Mouse (Mus musculus) brain, embryonic 14.5 days (tissue): ENCODE results near the gene Lrrc55.

ENCODE experiments used
- CTCF ChIP-seq: fragments of 200-500 bp; IDR thresholded peaks from 2 replicates; pipeline ENCODE4 v1.5.1; 2012; ENCODE audit warnings: inconsistent platforms, mild to moderate bottlenecking, moderate library complexity, borderline replicate concordance; ENCODE audit not compliant: insufficient read depth, insufficient read length; ENCODE audit errors: extremely low read depth
- POLR2A ChIP-seq: fragments of 200-500 bp; IDR thresholded peaks from 2 replicates; pipeline ENCODE4 v1.6.1; 2012; ENCODE audit warnings: mild to moderate bottlenecking, inconsistent platforms, borderline replicate concordance; ENCODE audit not compliant: poor library complexity, insufficient read depth, insufficient read length, severe bottlenecking; ENCODE audit errors: extremely low read depth

DNA sequence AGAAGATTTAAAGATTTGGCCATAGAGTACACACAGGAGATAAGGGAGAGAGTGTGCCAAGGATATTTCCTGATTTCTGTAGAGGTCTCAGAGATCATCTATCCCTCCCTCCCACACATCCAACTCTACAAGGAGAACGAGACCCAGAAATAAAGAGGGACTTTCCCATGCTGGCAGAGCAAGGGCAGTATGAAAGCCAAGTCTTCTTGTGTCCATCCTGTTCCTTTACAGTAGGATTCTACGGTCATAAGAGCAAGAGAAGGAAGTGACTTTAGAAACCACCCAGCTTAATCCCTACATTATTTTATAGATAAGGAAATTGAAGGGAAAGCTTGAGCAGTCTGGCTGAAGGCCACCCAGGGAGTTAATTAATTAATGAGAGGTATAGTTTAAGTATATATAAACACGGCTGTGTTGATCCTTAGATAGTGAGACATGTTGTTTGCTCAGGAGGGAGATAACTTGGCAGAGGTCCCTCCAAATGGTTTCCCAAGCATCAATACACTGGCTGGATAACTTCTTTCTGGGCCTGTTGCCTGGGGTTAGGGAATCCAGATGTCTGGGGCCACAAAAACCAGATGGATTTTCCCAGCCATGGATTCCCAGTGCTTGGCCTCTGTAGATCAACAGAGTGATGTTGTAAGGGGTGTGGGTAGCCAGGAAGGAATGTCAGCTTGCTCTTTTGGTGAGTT, 24.8 kb downstream of the Lrrc55 start:
- no peak for TF ChIP-seq CTCF
- TF ChIP-seq POLR2A = no peak
